Mouse (Mus musculus) kidney, embryonic 15.5 days (tissue): ENCODE results near the gene Tbxas1. TPM values are rescaled to one million over a fixed set of nuclear protein-coding genes. Genes with fewer than 3 reads are reported as not detected.

ENCODE experiments used
- ATAC-seq: fragments of 200-750 bp; cut with Nextera tagmentation; replicated peaks from 2 replicates; pipeline ENCODE4 v1.8.0; 2017; ENCODE audit warnings: moderate TSS enrichment; ENCODE audit not compliant: low FRiP score
- H3K27ac ChIP-seq: fragments of 300-500 bp; sonication (generic); 2 replicates; pipeline ENCODE4 v1.5.1; 2015; ENCODE audit warnings: mild to moderate bottlenecking, inconsistent platforms
- H3K27me3 ChIP-seq: fragments of 300-500 bp; sonication (generic); 2 replicates; pipeline ENCODE4 v1.6.1; 2015; ENCODE audit warnings: inconsistent platforms
- H3K36me3 ChIP-seq: fragments of 300-500 bp; sonication (generic); 2 replicates; pipeline ENCODE4 v1.6.1; 2015; ENCODE audit warnings: inconsistent platforms
- H3K4me1 ChIP-seq: fragments of 300-500 bp; sonication (generic); 2 replicates; pipeline ENCODE4 v1.6.1; 2015; ENCODE audit warnings: inconsistent platforms
- H3K4me2 ChIP-seq: fragments of 300-500 bp; sonication (generic); 2 replicates; pipeline ENCODE4 v1.6.1; 2015; ENCODE audit warnings: moderate library complexity, mild to moderate bottlenecking, inconsistent platforms
- H3K4me3 ChIP-seq: fragments of 300-500 bp; sonication (generic); replicated peaks from 2 replicates; pipeline ENCODE4 v1.5.1; 2015; ENCODE audit warnings: mild to moderate bottlenecking, inconsistent platforms
- H3K9ac ChIP-seq: fragments of 300-500 bp; sonication (generic); 2 replicates; pipeline ENCODE4 v1.6.1; 2015; ENCODE audit warnings: mild to moderate bottlenecking, inconsistent platforms
- H3K9me3 ChIP-seq: fragments of 300-500 bp; sonication (generic); replicated peaks from 2 replicates; pipeline ENCODE4 v1.6.1; 2016; ENCODE audit warnings: inconsistent platforms
- WGBS: fragments of 180-500 bp; shearing (Covaris S2); methylation state at CpG from one replicate; pipeline ENCODE4 v1.1.7; 2015; ENCODE audit warnings: mixed read lengths; 5-methylcytosine and 5-hydroxymethylcytosine counted together
- polyA plus RNA-seq: library from polyadenylated mRNA; unstranded; fragments of >200 nt; fragmentation: Nextera tagmentation; extraction: Ambion mirVana; gene quantifications from 2 replicates; pipeline ENCODE4 v1.2.1, GENCODE M21; 2015

The Tbxas1 gene
- polyA plus RNA-seq, 1 experiment from 2014 or later = 6.4 TPM

DNA sequence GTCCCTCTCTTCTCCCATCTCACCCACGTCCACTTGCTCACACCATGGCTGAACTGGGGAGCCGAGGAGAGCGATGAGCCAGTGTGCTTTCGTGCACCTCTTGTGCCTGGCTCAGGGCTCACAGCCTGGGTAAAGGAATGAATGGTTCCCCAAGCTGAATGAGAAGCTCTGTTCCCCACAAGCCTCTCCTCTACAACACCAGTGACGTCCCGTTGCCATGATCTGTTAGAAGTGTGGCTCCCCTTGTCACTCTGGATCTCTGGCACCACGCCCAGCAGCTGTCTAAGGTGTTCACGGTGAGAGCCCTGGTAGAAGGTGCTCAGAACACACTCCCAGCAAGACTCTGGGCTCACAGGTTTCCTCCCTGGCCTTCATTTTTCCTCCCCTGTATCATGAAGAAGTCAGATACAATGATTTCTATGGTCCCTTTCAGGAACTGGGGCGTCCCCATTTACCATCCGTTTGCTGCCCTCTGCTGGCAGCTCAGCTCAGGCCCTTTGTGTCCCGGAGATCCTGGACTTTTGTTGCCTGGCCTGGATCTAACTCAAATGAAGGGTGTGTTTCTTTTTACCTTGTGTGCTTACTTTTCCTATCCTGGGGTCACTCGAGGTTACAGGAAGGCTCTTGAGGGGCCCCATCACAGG lies 191.9 kb downstream of the Tbxas1 start:
- 45% methylated on average over 12 of the region's 12 CpGs for WGBS

DNA sequence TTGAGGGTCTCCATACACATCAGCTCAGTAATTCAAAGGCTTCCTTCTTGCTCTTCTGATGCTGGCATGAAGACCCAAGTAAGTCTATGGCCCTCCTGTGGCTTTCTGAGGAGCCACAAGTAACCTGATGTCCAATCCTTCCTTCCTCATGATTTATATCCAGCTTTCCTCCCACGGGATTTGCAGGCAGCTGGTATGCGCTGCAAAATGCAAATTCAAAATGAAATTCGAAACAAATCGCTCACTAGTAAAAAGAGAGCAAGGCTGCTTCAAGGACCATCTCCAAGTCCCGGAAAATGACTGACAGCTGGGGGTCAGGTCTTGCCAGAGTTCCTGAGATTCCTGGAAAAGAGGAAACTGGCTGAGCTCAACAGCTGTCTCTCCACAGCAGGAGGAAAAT lies 197.5 kb downstream of the Tbxas1 start:
- Histone ChIP-seq H3K27ac (no peak overlapping the region), H3K9me3 (no peaks in the 10 kb centered on the region), H3K36me3 (no peaks in the 10 kb centered on the region), H3K4me2 (no peak overlapping the region), H3K27me3 (no peaks in the 10 kb centered on the region), H3K4me1 (peaks cover 8% of the 10 kb centered on the region), H3K9ac (no peak overlapping the region), H3K4me3 (no peak overlapping the region)
- ATAC-seq = 0 out of 2 replicates have a peak, but pooled peaks have one; percentile 15
- 14% methylated on average over 5 of the region's 5 CpGs for WGBS

More for the DNA sequence above, 191.9 kb downstream of the Tbxas1 start:
- Histone ChIP-seq H3K4me1 (no peaks in the 10 kb centered on the region), H3K27ac (no peak overlapping the region), H3K27me3 (no peaks in the 10 kb centered on the region), H3K9ac (no peak overlapping the region), H3K4me3 (no peak overlapping the region), H3K9me3 (no peaks in the 10 kb centered on the region), H3K4me2 (no peak overlapping the region), H3K36me3 (no peaks in the 10 kb centered on the region)
- peak; percentile 59; the same call in 1 of the 2 replicates for ATAC-seq

DNA sequence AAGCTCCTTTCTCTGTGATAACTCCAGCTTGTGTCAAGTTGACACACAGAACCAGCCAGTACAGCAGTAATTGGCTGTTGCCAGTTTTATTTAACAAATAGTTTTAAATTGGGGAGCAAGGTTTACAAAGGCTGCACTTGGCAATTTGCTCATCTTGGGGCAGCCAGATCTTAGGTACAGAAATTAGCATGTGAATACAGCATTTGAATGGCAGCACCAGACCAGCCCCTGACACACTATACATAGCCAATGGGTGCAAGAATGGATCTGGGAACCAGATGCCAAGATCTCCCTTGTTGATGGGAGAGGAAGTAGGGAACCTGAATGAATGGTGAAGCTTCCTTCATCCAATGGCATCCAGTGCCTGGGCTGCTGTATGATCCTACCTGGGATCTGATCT lies 199.0 kb downstream of the Tbxas1 start:
- no peak overlapping the region for H3K4me2 ChIP-seq
- no peak for ATAC-seq
- no peak overlapping the region for H3K9ac ChIP-seq
- no peaks in the 10 kb centered on the region for H3K36me3 ChIP-seq
- H3K4me1 ChIP-seq = peaks cover 8% of the 10 kb centered on the region
- H3K27ac ChIP-seq = no peak overlapping the region
- no peaks in the 10 kb centered on the region for H3K9me3 ChIP-seq
- H3K4me3 ChIP-seq = no peak overlapping the region
- no peaks in the 10 kb centered on the region for H3K27me3 ChIP-seq

GRCm38 (mm10) chr6:39076498-39076897 lies 201.3 kb downstream of the Tbxas1 start:
- no peak overlapping the region for H3K27ac ChIP-seq
- H3K27me3 ChIP-seq = no peaks in the 10 kb centered on the region

DNA sequence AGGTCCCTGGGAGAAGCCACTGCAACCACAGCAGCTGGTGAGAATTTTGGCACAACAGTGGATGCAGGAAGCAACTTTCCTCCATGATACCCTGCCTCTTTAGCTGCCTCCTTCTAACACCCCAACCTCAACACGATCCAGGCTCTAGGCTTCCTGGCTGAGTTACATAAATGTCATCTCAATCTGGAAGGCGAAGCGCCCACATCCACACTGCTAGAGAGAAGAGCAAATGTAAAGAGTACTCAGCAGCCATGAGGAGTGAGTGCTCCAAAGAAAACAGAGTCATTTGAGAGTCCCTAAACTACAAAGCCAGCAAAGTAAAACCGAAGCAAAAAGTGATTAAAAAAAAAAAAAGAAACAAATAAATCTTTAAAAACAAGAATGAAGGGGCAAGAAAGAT lies 229.4 kb downstream of the Tbxas1 start:
- no peak overlapping the region for H3K9ac ChIP-seq
- no peak overlapping the region for H3K4me3 ChIP-seq
- no peak for ATAC-seq
- no peak overlapping the region for H3K4me2 ChIP-seq
- no peak overlapping the region for H3K27ac ChIP-seq
- 69% methylated on average over 4 of the region's 4 CpGs for WGBS
- no peaks in the 10 kb centered on the region for H3K4me1 ChIP-seq
- H3K27me3 ChIP-seq = no peaks in the 10 kb centered on the region
- H3K9me3 ChIP-seq = no peaks in the 10 kb centered on the region
- 0 out of 2 replicates have a peak, but pooled peaks cover 5% of the 10 kb centered on the region for H3K36me3 ChIP-seq

More at GRCm38 (mm10) chr6:39076498-39076897, 201.3 kb downstream of the Tbxas1 start:
- H3K4me2 ChIP-seq = no peak overlapping the region
- no peaks in the 10 kb centered on the region for H3K36me3 ChIP-seq
- ATAC-seq = no peak
- H3K4me1 ChIP-seq = peaks cover 8% of the 10 kb centered on the region
- no peak overlapping the region for H3K9ac ChIP-seq
- no peak overlapping the region for H3K4me3 ChIP-seq
- no peaks in the 10 kb centered on the region for H3K9me3 ChIP-seq

DNA sequence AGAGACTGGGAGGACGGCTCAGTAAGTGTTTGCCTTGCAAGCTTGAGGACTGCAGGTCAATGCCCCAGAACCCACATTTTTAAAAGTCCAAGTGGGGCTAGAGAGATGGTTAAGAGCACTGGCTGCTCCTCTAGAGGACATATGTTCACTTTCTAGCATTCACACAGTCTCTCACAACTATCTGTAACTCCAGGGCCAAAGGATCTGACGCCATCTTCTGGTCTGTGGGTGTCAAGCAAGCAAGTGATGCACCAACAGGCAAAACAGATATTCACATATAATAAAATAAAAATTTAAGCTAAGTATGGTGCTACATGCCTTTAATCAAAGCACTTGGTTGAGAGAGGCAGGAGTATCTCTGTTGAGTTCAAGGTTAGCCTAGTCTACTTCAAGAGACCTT lies 231.6 kb downstream of the Tbxas1 start:
- H3K9me3 ChIP-seq = no peaks in the 10 kb centered on the region
- H3K27ac ChIP-seq = no peak overlapping the region
- 67% methylated on average over 2 of the region's 2 CpGs for WGBS
- H3K27me3 ChIP-seq = no peaks in the 10 kb centered on the region
- ATAC-seq = no peak
- 0 out of 2 replicates have a peak, but pooled peaks cover 5% of the 10 kb centered on the region for H3K36me3 ChIP-seq
- no peaks in the 10 kb centered on the region for H3K4me1 ChIP-seq
- no peak overlapping the region for H3K9ac ChIP-seq
- no peak overlapping the region for H3K4me3 ChIP-seq
- H3K4me2 ChIP-seq = no peak overlapping the region

- WGBS = 91% methylated on average over 3 of the region's 3 CpGs
- Histone ChIP-seq H3K4me2 (no peak overlapping the region), H3K4me3 (no peak overlapping the region), H3K9me3 (no peaks in the 10 kb centered on the region), H3K27me3 (peaks cover 27% of the 10 kb centered on the region), H3K36me3 (no peaks in the 10 kb centered on the region), H3K27ac (no peak overlapping the region), H3K9ac (no peak overlapping the region), H3K4me1 (peaks cover 6% of the 10 kb centered on the region; the same call in 1 of the 2 replicates)
- ATAC-seq = no peak
Observed at GRCm38 (mm10) chr6:39112701-39113100, 237.5 kb downstream of the Tbxas1 start.

DNA sequence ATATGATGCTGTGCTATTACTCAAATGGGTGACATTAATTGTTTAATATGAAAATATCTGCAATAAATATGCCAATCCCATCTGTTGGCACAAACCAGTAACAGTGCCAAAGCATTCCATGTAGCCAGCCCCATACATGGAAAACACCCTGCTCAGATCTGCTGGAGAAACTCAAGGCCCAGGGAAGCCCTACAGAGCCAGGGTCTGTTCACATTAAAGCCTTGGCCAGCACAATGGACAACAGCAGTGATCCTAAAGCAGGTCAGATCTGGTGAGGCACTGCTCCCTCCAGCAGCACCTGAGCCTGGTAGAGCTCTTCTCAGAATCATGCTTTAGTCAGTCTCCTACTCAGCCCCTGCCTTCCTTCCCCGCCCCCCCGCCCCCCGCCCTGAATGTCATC lies 237.9 kb downstream of the Tbxas1 start:
- H3K4me1 ChIP-seq = peaks cover 7% of the 10 kb centered on the region; the same call in 1 of the 2 replicates
- H3K36me3 ChIP-seq = no peaks in the 10 kb centered on the region
- no peak overlapping the region for H3K27ac ChIP-seq
- H3K4me3 ChIP-seq = no peak overlapping the region
- no peak overlapping the region for H3K4me2 ChIP-seq
- H3K9me3 ChIP-seq = no peaks in the 10 kb centered on the region
- no peak for ATAC-seq
- H3K27me3 ChIP-seq = peaks cover 29% of the 10 kb centered on the region
- 89% methylated on average over 3 of the region's 3 CpGs for whole genome bisulfite sequencing
- no peak overlapping the region for H3K9ac ChIP-seq

DNA sequence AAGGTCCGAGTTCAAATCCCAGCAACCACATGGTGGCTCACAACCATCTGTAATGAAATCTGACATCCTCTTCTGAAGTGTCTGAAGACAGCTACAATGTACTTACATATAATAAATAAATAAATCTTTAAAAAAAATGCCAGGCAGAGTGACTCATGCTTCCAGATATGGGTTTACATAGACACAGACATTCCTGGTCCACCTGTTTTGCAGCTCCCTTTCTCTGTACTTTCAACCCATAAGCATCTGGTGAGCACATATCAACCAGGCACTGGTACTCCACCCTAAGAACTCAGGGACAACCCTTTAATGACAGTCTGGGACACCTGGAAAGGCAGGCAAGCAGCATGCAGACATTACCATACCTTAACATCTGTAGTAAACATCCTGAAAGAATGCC lies 240.2 kb downstream of the Tbxas1 start:
- no peak overlapping the region for H3K4me3 ChIP-seq
- no peak overlapping the region for H3K4me2 ChIP-seq
- peaks cover 13% of the 10 kb centered on the region; the same call in 1 of the 2 replicates for H3K4me1 ChIP-seq
- no peaks in the 10 kb centered on the region for H3K36me3 ChIP-seq
- H3K9me3 ChIP-seq = peaks cover 6% of the 10 kb centered on the region; the same call in 1 of the 2 replicates
- H3K27ac ChIP-seq = no peak overlapping the region
- 98% methylated on average over 1 of the region's 1 CpGs for WGBS
- H3K9ac ChIP-seq = no peak overlapping the region
- ATAC-seq = no peak
- H3K27me3 ChIP-seq = peaks cover 38% of the 10 kb centered on the region

DNA sequence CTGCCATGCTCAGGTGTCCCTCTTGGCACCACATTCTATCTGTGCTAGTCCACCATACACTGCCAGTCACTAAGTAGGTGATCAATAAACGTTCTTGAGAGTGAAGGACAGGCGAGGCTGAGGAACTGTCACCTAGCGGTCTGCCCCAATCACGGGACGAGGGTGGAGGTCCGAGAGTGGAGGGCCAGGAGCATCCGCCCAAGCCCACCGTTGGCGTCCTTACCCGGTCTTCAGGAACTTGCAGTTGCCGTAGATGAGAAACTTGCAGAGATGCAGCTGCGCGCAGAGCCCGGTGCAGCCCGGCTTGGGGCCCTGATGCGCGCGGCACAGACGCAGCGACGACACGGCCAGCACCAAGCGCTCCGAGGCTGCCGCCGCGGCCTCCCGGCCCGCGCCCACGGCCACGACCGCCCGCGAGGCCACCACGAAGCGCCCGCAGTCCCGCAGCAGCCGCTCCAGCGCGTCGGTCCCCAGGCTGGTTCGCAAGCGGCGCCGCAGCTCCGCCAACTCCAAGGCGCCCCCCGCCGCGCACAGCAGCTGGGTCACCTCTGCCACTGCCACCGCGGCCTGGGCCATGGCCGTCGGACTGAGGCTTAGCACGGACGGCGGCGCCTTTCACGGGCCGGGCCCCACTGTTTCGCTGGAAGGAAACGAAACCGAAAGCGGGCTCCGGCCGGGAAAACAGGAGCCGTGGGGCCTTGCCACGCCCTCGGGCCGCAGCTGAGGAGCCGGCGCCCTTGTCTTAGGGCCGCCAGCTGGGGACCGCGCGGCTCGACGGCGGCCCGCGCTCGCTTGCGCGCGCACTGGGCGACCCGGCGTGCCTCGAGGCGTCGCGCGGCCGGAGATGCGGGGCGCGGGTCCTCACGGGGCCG lies 242.6 kb downstream of the Tbxas1 start, which contains the start of gene Parp12:
Gene Parp12 (minus strand): TSS at position 766 of the 872 bp plus-strand sequence.
- Histone ChIP-seq H3K36me3 (no peaks in the 10 kb centered on the region), H3K27ac (0 out of 2 replicates have a peak within 1 kb of the TSS, but pooled peaks have one; percentile 23), H3K9ac (peak within 1 kb of the TSS; percentile 54), H3K4me1 (peaks cover 13% of the 10 kb centered on the region; the same call in 1 of the 2 replicates), H3K9me3 (peaks cover 6% of the 10 kb centered on the region; the same call in 1 of the 2 replicates), H3K4me2 (peak within 1 kb of the TSS; percentile 80), H3K27me3 (peaks cover 38% of the 10 kb centered on the region), H3K4me3 (peak within 1 kb of the TSS; percentile 62)
- ATAC-seq = peak; percentile 91
- WGBS = 2% methylated on average over 101 of the region's 101 CpGs

DNA sequence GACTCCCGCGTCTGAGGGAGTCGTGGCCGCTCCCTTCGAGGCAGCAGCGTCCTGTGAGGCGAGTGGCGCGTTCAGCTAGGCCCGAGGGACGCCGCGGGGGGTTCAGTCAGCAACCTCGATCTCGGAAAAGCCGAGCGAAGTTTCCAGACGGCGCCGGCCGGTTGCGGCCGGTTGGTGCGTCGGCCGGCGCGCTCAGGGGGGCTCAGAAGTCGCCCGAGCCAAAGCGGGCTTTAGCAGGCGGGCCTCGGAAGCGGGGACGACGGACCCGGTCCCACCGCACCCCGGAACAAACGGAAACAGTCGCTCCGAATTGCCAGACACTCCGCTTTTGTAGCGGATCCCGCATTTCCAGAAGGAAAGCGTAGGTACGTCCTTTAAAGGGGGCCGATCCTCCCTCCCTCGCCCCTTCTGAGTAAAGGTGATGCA lies 243.3 kb downstream of the Tbxas1 start:
- H3K4me3 ChIP-seq = peak overlapping the region; percentile 62
- peaks cover 13% of the 10 kb centered on the region; the same call in 1 of the 2 replicates for H3K4me1 ChIP-seq
- H3K36me3 ChIP-seq = no peaks in the 10 kb centered on the region
- H3K4me2 ChIP-seq = peak overlapping the region; percentile 80
- peak; percentile 48 for ATAC-seq
- WGBS = 10% methylated on average over 49 of the region's 49 CpGs
- H3K9ac ChIP-seq = peak overlapping the region; percentile 54
- H3K9me3 ChIP-seq = peaks cover 6% of the 10 kb centered on the region; the same call in 1 of the 2 replicates
- H3K27me3 ChIP-seq = peaks cover 38% of the 10 kb centered on the region
- 0 out of 2 replicates have a peak overlapping the region, but pooled peaks have one; percentile 23 for H3K27ac ChIP-seq

- H3K9me3 ChIP-seq = peaks cover 6% of the 10 kb centered on the region; the same call in 1 of the 2 replicates
- ATAC-seq = no peak
- WGBS = 57% methylated on average over 3 of the region's 3 CpGs
Observed at GRCm38 (mm10) chr6:39120685-39121084, 245.5 kb downstream of the Tbxas1 start.

More at GRCm38 (mm10) chr6:39120685-39121084, 245.5 kb downstream of the Tbxas1 start:
- Histone ChIP-seq H3K27ac (no peak overlapping the region), H3K9ac (no peak overlapping the region), H3K4me2 (no peak overlapping the region), H3K27me3 (peaks cover 30% of the 10 kb centered on the region), H3K4me1 (peaks cover 13% of the 10 kb centered on the region; the same call in 1 of the 2 replicates), H3K4me3 (no peak overlapping the region), H3K36me3 (no peaks in the 10 kb centered on the region)
